Mouse (Mus musculus) neural tube, embryonic 11.5 days (tissue): Measurements from ENCODE around the gene Slc27a5. TPM values are rescaled to one million over a fixed set of nuclear protein-coding genes. Genes with fewer than 3 reads are reported as not detected.

ENCODE experiments used
- ATAC-seq: fragments of 200-750 bp; cut with Nextera tagmentation; 2 replicates; pipeline ENCODE4 v1.8.0; 2017; ENCODE audit warnings: moderate number of reproducible peaks, mild to moderate bottlenecking, moderate TSS enrichment, moderate library complexity; ENCODE audit not compliant: insufficient read depth, low FRiP score, low TSS enrichment
- DNase-seq: peaks from one replicate; pipeline ENCODE4 v3.0.0-alpha.2; 2015; ENCODE audit warnings: low spot score
- H3K27ac ChIP-seq: fragments of 300-500 bp; sonication (generic); 2 replicates; pipeline ENCODE4 v1.5.1; 2014; ENCODE audit warnings: low read depth, mild to moderate bottlenecking, low read length
- H3K27me3 ChIP-seq: fragments of 300-500 bp; sonication (generic); 2 replicates; pipeline ENCODE4 v1.6.1; 2014; ENCODE audit warnings: mild to moderate bottlenecking, low read length, mixed read lengths; ENCODE audit not compliant: control insufficient read depth, insufficient read depth
- H3K36me3 ChIP-seq: fragments of 300-500 bp; sonication (generic); 2 replicates; pipeline ENCODE4 v1.6.1; 2014; ENCODE audit warnings: mild to moderate bottlenecking, low read length, moderate library complexity, mixed read lengths; ENCODE audit not compliant: control insufficient read depth, insufficient read depth
- H3K4me1 ChIP-seq: fragments of 300-500 bp; sonication (generic); 2 replicates; pipeline ENCODE4 v1.6.1; 2014; ENCODE audit warnings: low read length, mixed read lengths; ENCODE audit not compliant: control insufficient read depth, insufficient read depth
- H3K4me2 ChIP-seq: fragments of 300-500 bp; sonication (generic); 2 replicates; pipeline ENCODE4 v1.6.1; 2014; ENCODE audit warnings: low read depth, mild to moderate bottlenecking, moderate library complexity
- H3K4me3 ChIP-seq: fragments of 300-500 bp; sonication (generic); 2 replicates; pipeline ENCODE4 v1.5.1; 2014; ENCODE audit warnings: low read depth, low read length
- H3K9ac ChIP-seq: fragments of 300-500 bp; sonication (generic); 2 replicates; pipeline ENCODE4 v1.6.1; 2014; ENCODE audit warnings: mild to moderate bottlenecking, low read length
- H3K9me3 ChIP-seq: fragments of 300-500 bp; sonication (generic); 2 replicates; pipeline ENCODE4 v1.6.1; 2016; ENCODE audit warnings: low read length; ENCODE audit not compliant: control insufficient read depth
- WGBS: fragments of 180-500 bp; shearing (Covaris S2); extraction: QIAGEN DNeasy Blood & Tissue Kit; methylation state at CpG from one replicate; pipeline ENCODE4 v1.1.7; 2014; 5-methylcytosine and 5-hydroxymethylcytosine counted together
- polyA plus RNA-seq: library from polyadenylated mRNA; unstranded; fragments of >200 nt; fragmentation: Nextera tagmentation; extraction: Ambion mirVana; gene quantifications from 2 replicates; pipeline ENCODE4 v1.2.1, GENCODE M21; 2014

The Slc27a5 gene
- not detected in 2 replicates for polyA plus RNA-seq

- 84% methylated on average over 5 of the region's 5 CpGs for WGBS
- H3K27ac ChIP-seq, result no peak within 1 kb of the TSS
- no peak for ATAC-seq
- no peak within 1 kb of the TSS for H3K4me2 ChIP-seq
- DNase-seq, result no peak
- H3K4me1 ChIP-seq, result no peaks in the 10 kb centered on the region
- H3K9ac ChIP-seq, result no peak within 1 kb of the TSS
- no peak within 1 kb of the TSS for H3K4me3 ChIP-seq
- H3K27me3 ChIP-seq, result no peaks in the 10 kb centered on the region
- no peaks in the 10 kb centered on the region for H3K9me3 ChIP-seq
- no peaks in the 10 kb centered on the region for H3K36me3 ChIP-seq
These were observed at the start of gene Slc27a5 for GRCm38 (mm10) chr7:12998053-12998452. Gene Slc27a5, minus strand, starts transcription at chr7:12998192.

DNA sequence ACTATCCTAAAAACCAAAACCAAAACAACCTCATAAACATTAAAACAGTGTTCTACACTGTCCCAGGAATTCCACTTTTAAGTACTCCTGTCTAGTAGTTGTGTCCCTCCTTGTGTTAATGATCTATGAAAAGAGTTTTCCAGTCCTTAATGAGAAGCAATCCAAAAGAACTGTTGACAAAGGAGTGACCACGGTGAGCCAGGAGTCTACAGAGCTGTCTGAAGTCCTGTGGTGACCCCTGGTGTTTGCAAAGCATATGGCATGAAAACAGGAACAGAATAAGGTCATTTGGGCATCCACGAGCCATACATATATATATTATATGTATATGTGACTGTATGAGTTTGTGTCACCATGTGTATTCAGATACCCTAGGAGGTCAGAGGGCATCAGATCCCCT lies 48.1 kb upstream of the Slc27a5 start:
- peaks cover 8% of the 10 kb centered on the region for H3K4me1 ChIP-seq
- H3K36me3 ChIP-seq, result no peaks in the 10 kb centered on the region
- no peak overlapping the region for H3K27ac ChIP-seq
- ATAC-seq, result 0 out of 2 replicates have a peak, but pooled peaks have one; percentile 24
- H3K9me3 ChIP-seq, result no peaks in the 10 kb centered on the region; the same call in 1 of the 2 replicates
- peak; percentile 66 for DNase-seq
- WGBS, result 15% methylated on average over 2 of the region's 2 CpGs
- no peak overlapping the region for H3K9ac ChIP-seq
- H3K4me2 ChIP-seq, result no peak overlapping the region
- H3K4me3 ChIP-seq, result no peak overlapping the region
- peaks cover 35% of the 10 kb centered on the region for H3K27me3 ChIP-seq

GRCm38 (mm10) chr7:13044254-13044625 lies 46.2 kb upstream of the Slc27a5 start:
- Histone ChIP-seq H3K27ac (no peak overlapping the region), H3K36me3 (no peaks in the 10 kb centered on the region), H3K9ac (peak overlapping the region; percentile 63), H3K9me3 (no peaks in the 10 kb centered on the region; the same call in 1 of the 2 replicates), H3K4me2 (peak overlapping the region; percentile 80), H3K4me3 (peak overlapping the region; percentile 43), H3K27me3 (peaks cover 38% of the 10 kb centered on the region), H3K4me1 (peaks cover 8% of the 10 kb centered on the region)
- 3% methylated on average over 23 of the region's 23 CpGs for WGBS
- ATAC-seq (peak; percentile 11; the same call in 1 of the 2 replicates), DNase-seq (no peak)

- Histone ChIP-seq H3K27me3 (peaks cover 38% of the 10 kb centered on the region), H3K36me3 (no peaks in the 10 kb centered on the region), H3K4me2 (peak overlapping the region; percentile 80), H3K4me3 (peak overlapping the region; percentile 43), H3K4me1 (peaks cover 12% of the 10 kb centered on the region), H3K9ac (peak overlapping the region; percentile 63), H3K9me3 (no peaks in the 10 kb centered on the region; the same call in 1 of the 2 replicates), H3K27ac (no peak overlapping the region)
- WGBS, result 6% methylated on average over 88 of the region's 88 CpGs
- DNase-seq, result peak; percentile 58
- peak; percentile 28; the same call in 1 of the 2 replicates for ATAC-seq
These were observed 45.7 kb upstream of the Slc27a5 start for GRCm38 (mm10) chr7:13043445-13044253.

GRCm38 (mm10) chr7:13043120-13043444 lies 45.1 kb upstream of the Slc27a5 start:
- Histone ChIP-seq H3K4me3 (peak overlapping the region; percentile 43), H3K9me3 (no peaks in the 10 kb centered on the region; the same call in 1 of the 2 replicates), H3K4me1 (peaks cover 13% of the 10 kb centered on the region), H3K9ac (peak overlapping the region; percentile 63), H3K4me2 (peak overlapping the region; percentile 80; the same call in 1 of the 2 replicates), H3K27ac (no peak overlapping the region), H3K27me3 (peaks cover 38% of the 10 kb centered on the region), H3K36me3 (no peaks in the 10 kb centered on the region)
- WGBS, result 40% methylated on average over 16 of the region's 16 CpGs
- ATAC-seq (no peak), DNase-seq (no peak)

GRCm38 (mm10) chr7:13042511-13042910 lies 44.5 kb upstream of the Slc27a5 start:
- no peaks in the 10 kb centered on the region; the same call in 1 of the 2 replicates for H3K9me3 ChIP-seq
- no peak overlapping the region for H3K27ac ChIP-seq
- no peak overlapping the region for H3K4me2 ChIP-seq
- no peak for DNase-seq
- H3K4me1 ChIP-seq, result peaks cover 13% of the 10 kb centered on the region
- H3K27me3 ChIP-seq, result peaks cover 38% of the 10 kb centered on the region
- 83% methylated on average over 6 of the region's 6 CpGs for WGBS
- no peaks in the 10 kb centered on the region for H3K36me3 ChIP-seq
- ATAC-seq, result no peak
- no peak overlapping the region for H3K4me3 ChIP-seq
- H3K9ac ChIP-seq, result no peak overlapping the region

GRCm38 (mm10) chr7:13041256-13041655 lies 43.3 kb upstream of the Slc27a5 start:
- Histone ChIP-seq H3K36me3 (peaks cover 3% of the 10 kb centered on the region; the same call in 1 of the 2 replicates), H3K27me3 (peaks cover 38% of the 10 kb centered on the region), H3K9me3 (no peaks in the 10 kb centered on the region; the same call in 1 of the 2 replicates), H3K9ac (no peak overlapping the region), H3K4me3 (no peak overlapping the region), H3K4me2 (no peak overlapping the region), H3K4me1 (peaks cover 18% of the 10 kb centered on the region), H3K27ac (no peak overlapping the region)
- ATAC-seq, result no peak
- DNase-seq, result no peak
- 64% methylated on average over 1 of the region's 1 CpGs for WGBS

DNA sequence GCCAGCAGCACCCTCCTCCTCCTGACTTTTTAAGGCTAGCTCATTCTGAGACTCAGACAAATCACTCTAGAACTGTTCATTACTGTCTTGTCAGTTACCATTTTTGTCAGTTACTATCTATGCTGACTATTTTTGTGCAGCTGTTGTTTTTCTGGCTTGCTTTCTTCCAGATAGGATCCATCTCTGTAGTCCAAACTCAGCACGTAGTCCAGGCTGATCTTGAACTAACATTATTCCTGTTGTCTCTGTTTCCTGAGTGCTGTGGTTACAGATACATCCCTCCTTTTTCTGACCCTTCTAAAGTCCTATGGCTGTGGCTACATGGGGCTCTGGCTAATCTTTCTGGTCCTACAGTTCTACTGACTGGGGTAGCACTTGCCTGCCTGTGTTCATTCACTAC lies 41.2 kb upstream of the Slc27a5 start:
- H3K9me3 ChIP-seq, result no peaks in the 10 kb centered on the region; the same call in 1 of the 2 replicates
- ATAC-seq (no peak), DNase-seq (no peak)
- no peak overlapping the region for H3K27ac ChIP-seq
- WGBS, result 88% methylated on average over 1 of the region's 1 CpGs
- H3K27me3 ChIP-seq, result peaks cover 28% of the 10 kb centered on the region
- H3K4me3 ChIP-seq, result peak overlapping the region; percentile 78; the same call in 1 of the 2 replicates
- H3K36me3 ChIP-seq, result peaks cover 8% of the 10 kb centered on the region
- H3K9ac ChIP-seq, result peak overlapping the region; percentile 86
- H3K4me1 ChIP-seq, result peaks cover 15% of the 10 kb centered on the region
- H3K4me2 ChIP-seq, result peak overlapping the region; percentile 71
